Mouse (Mus musculus) right cerebral cortex, adult 2 months (tissue): ENCODE results near the gene Actl7a.
A peak's percentile ranks its signal among the peaks of the same experiment; 100 is the strongest.

Experiments
- DNase-seq, 2 experiments: peaks; one replicate each; pipeline ENCODE4 v3.0.0; 2021 to 2022; ENCODE audit warnings: low spot score in 2 of 2

Actl7a gene

DNA sequence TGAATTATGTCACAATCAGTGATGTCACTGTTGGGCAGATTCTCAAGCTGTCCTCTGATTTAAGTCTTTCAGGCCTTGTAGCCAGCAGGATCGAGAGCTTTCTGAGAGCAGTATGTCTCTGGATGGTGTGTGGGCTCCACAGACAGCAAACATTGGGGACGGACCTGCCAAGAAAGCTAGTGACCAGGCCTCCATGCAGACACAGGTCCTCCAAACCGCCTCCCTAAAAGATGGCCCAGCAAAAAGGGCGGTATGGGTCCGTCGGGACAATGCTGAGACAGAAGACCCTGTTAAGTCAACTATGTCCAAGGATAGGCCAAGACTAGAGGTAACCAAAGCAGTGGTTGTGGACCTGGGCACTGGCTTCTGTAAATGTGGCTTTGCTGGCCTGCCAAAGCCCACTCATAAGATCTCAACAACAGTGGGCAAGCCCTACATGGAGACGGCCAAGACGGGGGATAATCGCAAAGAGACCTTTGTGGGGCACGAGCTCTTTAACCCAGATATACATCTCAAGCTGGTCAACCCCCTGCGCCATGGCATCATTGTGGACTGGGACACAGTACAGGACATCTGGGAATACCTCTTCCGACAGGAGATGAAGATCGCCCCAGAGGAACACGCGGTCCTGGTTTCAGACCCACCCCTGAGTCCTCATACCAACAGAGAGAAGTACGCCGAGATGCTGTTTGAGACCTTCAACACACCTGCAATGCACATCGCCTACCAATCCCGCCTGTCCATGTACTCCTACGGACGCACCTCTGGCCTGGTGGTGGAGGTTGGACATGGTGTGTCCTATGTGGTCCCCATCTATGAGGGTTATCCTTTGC is at the start of gene Actl7a:
Actl7a (plus strand) TSS at position 51 of the 833 bp plus-strand sequence.
- DNase-seq, result no peak

GRCm38 (mm10) chr4:56696401-56696800 is 46.8 kb upstream of the Actl7a start:
- no peak for DNase-seq

GRCm38 (mm10) chr4:56698671-56699070 is 44.5 kb upstream of the Actl7a start:
- no peak for DNase-seq

GRCm38 (mm10) chr4:56702234-56702633 is 41.0 kb upstream of the Actl7a start:
- DNase-seq, result no peak

GRCm38 (mm10) chr4:56713155-56713554 is 30.1 kb upstream of the Actl7a start:
- DNase-seq, result peak; percentile 55 to 63

GRCm38 (mm10) chr4:56716801-56717200 is 26.4 kb upstream of the Actl7a start:
- no peak for DNase-seq

DNA sequence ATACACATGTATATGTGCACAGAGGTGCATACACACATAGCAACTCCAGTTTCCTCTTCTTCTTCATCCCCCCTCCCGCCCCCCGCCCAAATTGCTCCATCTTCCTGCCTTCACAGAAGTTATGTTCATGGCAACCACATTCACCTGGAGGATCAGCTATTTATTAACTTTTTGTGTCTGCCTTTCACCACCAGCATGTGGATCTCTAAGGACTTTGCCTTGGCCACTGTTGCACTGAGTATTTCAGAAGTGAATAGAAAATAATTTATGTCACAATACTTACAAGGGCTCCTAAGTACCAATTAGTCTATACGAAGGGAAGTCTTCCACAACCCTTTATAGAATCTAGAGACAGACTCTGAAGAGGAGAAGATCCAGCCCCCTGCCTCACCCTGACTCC is 25.3 kb upstream of the Actl7a start:
- no peak for DNase-seq

GRCm38 (mm10) chr4:56718573-56719442 is 24.4 kb upstream of the Actl7a start:
- DNase-seq, result no peak

GRCm38 (mm10) chr4:56719456-56719855 is 23.8 kb upstream of the Actl7a start:
- DNase-seq, result no peak

- peak in 1 of 2 experiments; percentile 39 for DNase-seq
Measured at GRCm38 (mm10) chr4:56720403-56720802, 22.8 kb upstream of the Actl7a start.

DNA sequence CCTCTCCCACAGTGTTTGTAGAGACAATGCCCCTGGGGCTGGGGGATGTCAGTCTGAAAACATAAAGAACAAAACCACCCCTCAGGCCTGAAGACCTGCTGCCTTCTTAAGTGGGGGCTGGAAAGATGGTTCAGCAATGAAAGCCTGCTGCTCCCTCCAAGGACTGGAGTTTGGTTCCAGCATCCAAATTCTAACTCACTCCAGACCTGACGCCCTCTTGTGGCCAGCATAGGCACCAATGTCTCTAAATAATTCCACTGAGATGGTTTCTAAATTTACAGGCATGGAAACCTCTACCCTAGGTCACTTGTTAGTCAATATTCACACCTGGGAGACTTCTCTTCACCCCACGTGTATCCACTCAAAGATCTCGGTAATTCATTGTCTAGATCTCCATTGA is 21.7 kb upstream of the Actl7a start:
- peak in 1 of 2 experiments; percentile 35 for DNase-seq

- DNase-seq, result no peak
Measured at GRCm38 (mm10) chr4:56722346-56722745, 20.9 kb upstream of the Actl7a start.

- DNase-seq, result no peak
Measured at GRCm38 (mm10) chr4:56723237-56723636, 20.0 kb upstream of the Actl7a start.

- peak in 1 of 2 experiments; percentile 39 for DNase-seq
Measured at GRCm38 (mm10) chr4:56725839-56726238, 17.4 kb upstream of the Actl7a start.

- DNase-seq, result no peak
Measured at GRCm38 (mm10) chr4:56740020-56740485, 3.2 kb upstream of the Actl7a start, which contains the start of gene Gm26657. Gene Gm26657, plus strand, starts transcription at chr4:56740070.

DNA sequence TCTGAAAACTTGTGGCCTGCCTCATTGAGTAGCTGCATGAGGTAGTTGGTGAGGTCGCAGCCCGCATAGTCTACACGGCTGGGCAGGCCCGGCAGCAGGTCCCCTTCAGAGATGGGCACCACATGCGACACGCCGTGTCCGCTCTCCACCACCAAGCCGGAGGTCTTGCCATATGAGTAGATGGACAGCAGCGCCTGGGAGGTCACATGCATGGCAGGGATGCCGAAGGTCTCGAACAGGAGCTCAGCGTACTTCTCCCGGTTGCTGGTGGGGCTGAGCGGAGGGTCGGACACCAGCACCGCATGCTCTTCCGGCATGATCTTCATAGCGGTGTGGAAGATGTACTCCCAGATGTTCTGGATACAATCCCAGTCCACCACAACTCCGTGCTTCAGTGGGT is 2.6 kb upstream of the Actl7a start:
- no peak for DNase-seq

GRCm38 (mm10) chr4:56741041-56741493 is 2.1 kb upstream of the Actl7a start, which contains the start of gene Actl7b:
Gene Actl7b, minus strand, starts transcription at chr4:56741443.
- no peak for DNase-seq

GRCm38 (mm10) chr4:56742698-56743097 is 515 bp upstream of the Actl7a start:
- no peak for DNase-seq

DNA sequence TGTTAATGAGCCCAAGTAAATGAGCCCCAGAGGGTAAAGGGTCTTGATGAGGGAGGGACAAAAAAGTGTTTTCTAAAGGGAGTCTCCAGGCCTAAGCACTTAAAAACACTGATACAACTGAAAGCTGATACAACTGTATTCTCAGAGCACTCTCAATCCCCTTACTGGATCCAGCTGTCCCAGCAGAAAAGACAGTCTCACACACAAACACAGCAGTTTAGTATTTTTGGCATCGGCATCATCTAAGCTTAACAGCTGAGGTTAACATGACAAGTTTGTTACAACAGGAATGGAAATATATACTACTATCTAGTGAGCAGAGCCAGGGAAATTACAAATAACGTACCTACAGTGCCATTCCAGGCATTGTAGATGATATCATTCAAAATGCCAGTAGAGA is 3.1 kb downstream of the Actl7a start:
- no peak for DNase-seq

DNA sequence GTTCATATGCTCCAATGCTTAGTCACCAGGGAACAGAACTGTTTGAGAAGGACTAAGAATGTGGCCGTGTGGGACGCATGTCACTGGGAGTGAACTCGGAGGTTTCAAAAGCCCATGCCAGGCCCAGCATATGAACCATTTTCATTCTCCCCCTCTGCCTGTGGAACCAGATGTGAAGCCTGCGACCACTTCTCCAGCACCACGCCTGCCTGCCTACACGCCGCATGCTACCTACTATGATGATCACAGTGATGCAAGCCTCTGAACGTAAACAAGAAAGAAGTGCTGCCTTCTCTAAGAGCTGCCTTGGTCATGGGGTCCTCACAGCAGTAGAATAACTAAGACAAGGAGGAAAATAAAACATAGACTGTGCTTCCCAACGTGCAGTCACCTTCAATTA is 4.2 kb downstream of the Actl7a start:
- no peak for DNase-seq

GRCm38 (mm10) chr4:56756021-56756420 is 12.8 kb downstream of the Actl7a start:
- DNase-seq, result no peak

DNA sequence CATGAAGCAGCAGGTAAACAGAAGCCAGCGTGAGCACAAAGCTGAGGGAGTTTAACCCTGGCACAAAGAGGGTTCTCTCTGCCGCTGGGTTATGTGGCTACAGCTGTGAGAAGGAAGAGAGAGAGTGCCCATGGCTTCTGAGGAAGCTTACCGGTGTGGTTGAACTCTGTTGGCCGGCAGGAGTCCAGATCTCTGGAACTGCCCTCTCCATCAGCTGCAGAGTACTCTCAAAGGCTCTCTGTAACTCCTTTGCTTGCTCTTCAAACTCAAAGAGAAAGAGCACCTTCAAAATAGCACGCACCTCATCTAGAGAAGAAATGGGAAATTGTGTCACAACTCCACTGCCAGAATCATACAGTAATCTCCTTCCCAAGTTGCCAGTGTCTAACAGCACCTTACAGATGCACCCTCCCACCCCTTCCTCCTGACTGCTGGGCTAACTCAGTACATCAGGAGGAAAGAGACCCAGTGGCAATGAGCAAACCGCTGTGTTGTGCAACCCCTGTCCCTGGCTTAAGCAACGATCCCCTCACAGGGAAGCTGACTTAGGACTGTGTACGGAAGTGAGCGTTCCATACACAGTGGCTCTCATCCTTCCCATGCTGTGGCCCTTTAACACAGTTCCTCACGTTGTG is 13.9 kb downstream of the Actl7a start:
- no peak for DNase-seq
